Mouse (Mus musculus) 3T3-L1 (cell line): Measurements from ENCODE around the gene Ing3.

ENCODE experiments used
- DNase-seq: peaks from one replicate; pipeline ENCODE4 v3.0.0-alpha.2; 2015; ENCODE audit warnings: low read depth, low spot score

Ing3 gene

DNA sequence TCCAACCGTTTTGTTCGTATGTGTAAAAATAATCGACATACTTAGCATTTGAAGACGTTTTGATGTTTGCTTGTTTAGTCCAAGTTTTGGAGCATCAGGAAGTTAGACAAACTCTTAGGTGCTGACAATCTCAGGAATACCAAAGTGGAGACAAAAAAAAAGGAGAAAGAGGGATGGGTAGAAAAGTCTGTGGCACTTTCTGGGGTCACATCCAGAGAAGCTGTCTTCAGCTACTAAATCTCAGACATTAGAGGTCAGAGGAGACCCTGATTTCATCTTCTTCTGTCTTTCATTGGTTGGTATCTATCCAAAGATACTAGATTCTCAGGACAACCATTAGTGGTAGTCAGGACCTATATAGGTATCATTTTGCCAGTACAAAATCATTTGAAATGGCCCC lies 41.8 kb downstream of the Ing3 start:
- DNase-seq = peak; percentile 66

DNA sequence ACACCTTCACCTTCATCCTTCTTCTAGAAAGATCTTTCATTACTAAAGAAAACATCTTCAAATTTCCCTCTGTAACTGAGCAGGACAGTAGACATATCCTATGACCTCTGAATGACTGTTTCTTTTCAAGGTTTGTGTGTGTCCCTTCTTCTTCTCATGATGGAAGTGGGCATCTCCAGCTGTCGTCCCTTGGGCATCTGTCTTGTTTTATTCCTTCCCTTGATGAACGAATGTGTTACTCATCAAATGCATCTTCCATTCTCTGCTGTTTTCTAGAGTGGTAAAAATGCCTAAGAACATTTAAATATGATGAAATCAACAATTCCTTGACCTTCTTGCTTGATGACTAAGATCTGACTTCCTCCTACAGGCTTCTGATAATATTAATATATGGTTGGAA lies 43.7 kb downstream of the Ing3 start:
- DNase-seq = peak; percentile 64

GRCm38 (mm10) chr6:21998131-21998530 lies 48.8 kb downstream of the Ing3 start:
- peak; percentile 61 for DNase-seq

- no peak for DNase-seq
These were observed 49.7 kb downstream of the Ing3 start for GRCm38 (mm10) chr6:21999025-21999424.

DNA sequence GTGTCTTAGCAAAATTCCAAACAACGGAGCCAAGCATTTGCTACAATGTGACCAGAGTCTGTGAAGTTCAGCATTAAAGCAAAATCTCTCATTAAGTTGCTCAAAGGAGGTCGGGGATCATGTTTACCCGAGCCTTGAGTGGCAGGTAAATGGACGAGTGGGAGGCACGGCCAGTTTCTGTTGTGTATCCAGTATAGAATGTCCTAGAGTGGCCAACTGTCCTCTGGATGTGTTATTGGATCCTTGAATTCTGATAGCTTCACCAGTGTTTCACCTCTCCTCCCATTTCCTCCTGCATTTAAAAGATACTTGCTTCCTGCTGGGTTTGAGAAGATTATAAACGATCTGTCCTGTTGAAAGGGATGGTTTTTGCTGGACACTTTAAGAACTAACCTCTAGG lies 50.7 kb downstream of the Ing3 start:
- no peak for DNase-seq

DNA sequence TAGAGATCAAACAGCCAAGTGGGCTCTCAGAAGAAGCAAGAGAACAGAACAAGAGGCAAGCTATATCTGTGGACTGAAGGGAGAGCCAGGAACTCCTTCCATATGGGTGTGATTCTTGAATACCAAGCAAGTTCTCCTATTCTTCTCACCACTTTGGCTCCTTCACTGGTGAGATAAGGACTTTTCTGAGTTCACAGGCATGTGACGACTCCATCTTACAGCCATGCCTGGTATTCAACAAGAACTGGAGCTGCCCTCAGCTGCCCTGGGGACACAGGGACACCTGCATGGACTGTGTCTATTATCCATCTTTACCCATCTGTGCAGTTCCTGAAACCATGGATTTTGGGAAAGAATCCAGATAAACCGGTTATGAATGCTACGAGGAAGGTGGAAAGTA lies 51.5 kb downstream of the Ing3 start:
- DNase-seq = no peak

DNA sequence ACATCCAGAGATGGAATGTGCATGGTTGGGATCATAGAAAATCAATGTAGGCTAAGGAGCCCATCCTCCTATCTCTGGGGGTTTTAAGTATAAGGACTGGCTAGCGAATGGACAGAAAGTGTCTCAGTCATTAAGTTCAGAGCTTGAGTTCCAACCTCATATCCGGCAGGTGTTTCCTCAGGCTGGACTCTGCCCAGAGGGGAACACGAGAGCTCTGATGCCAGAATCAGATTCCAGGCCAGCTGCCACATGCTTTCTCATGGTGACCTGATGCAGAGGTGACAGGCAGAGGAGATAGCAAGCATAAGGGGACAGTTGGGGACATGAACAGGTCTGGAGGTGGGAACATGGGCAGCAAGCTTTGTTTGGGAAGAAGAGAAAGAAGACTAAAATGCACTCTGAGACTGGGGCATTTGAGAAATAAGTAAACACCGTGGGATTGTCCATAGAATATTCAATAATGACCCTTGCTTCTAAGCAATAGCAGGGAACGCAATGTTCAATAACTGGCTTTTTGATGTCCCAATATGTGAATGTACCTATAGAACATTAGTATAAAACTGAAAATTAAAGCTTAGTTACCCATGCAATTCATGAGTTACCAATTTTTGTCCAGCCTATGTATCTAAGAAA lies 52.0 kb downstream of the Ing3 start:
- no peak for DNase-seq

DNA sequence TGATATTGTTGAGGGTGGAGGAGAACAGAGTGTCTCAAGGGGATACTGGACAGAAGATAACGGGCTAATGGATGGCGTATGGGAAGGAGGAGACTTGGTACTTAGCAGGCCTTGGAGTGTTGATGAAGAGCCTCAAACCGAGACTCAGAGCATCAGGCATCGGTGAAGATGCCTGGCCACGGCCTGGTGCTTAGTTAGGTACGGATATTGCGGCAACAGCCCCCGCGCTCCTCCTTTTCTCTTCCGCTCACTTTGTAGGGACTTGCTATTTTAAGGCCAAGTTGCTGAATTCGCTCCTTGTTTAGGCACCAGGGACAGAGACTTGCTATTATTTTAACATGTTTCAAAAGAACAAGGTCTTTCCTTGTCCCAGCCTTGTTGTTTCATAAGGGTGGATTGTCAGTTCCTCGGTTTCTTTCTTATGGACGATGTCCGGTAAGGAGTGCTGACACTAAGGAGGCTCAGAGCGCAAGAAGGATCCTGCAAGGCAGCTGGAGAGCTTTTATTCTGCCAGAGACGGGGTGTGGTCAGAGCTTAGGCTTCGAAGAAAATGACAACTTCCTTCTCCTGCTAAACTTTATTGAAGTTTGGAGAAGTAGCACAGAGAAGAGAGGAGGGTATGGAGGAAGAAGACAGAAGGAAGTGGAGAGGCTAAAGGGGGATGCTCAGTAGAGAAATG lies 53.3 kb downstream of the Ing3 start:
- no peak for DNase-seq

DNA sequence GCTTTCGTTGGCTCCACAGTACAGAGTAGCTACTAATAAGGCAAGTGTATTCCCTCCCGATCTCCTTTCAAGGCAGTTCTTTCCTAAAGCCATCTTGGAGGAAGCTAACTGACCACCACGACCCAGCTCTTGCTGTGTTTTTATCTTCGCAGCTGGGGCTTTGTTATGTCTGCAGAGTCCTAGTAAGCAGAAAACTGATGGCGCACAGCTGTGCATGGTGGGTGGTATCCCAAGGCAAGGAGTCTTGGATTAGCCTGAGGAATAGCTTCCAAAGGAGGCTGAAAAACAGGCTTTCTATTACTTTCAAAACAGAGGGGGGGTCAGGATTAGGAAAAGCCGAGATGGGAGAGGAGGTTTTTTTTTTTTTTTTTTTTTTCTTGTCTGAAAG lies 53.8 kb downstream of the Ing3 start:
- no peak for DNase-seq

GRCm38 (mm10) chr6:22003959-22004543 lies 54.7 kb downstream of the Ing3 start:
- no peak for DNase-seq

DNA sequence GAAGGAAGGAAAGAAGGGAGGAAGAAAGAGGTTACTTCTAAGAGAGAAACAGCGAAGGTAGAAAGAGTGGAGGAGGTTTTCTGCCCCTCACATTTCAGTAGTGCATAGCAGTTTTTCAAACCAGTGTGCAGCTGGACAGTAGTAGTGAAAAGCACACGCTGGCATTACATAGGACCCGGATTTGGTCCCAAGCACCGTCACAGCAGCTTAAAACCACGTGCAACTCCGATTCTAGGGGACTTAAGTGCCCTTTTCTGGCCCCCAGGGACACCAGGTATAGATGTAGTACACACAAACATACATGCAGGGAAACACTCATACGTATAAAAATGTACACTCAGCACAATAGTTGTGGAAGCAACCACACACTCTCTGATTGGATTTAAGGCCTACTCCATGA lies 59.0 kb downstream of the Ing3 start:
- DNase-seq = no peak

GRCm38 (mm10) chr6:22010258-22010657 lies 60.9 kb downstream of the Ing3 start:
- DNase-seq = no peak

GRCm38 (mm10) chr6:22010761-22011281 lies 61.5 kb downstream of the Ing3 start:
- DNase-seq = no peak

GRCm38 (mm10) chr6:22011546-22011945 lies 62.2 kb downstream of the Ing3 start:
- peak; percentile 24 for DNase-seq

GRCm38 (mm10) chr6:22012099-22012498 lies 62.7 kb downstream of the Ing3 start:
- no peak for DNase-seq

- DNase-seq = no peak
These were observed 63.1 kb downstream of the Ing3 start for GRCm38 (mm10) chr6:22012501-22012900.

- no peak for DNase-seq
These were observed 64.0 kb downstream of the Ing3 start for GRCm38 (mm10) chr6:22013394-22013793.

- no peak for DNase-seq
These were observed 65.0 kb downstream of the Ing3 start for GRCm38 (mm10) chr6:22014291-22014911.

DNA sequence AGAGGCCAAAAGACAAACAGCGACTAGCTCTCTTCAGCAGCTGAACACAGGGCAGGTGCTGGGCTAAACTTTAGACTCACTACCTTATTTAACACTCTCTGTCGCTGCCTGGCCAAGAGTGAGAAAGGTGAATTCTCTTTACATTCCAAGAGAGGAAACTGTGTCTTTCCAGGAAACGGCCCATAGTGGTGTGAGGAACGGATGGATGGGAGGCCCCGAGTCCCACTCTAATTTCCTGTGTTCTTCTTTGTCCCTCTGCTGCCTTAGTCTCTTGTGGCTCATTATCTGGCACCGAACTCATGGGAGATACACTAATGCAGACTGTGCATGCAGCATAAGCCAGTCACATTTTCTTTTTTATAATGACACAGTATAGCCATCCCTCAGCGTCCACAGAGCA lies 68.3 kb downstream of the Ing3 start:
- DNase-seq = no peak

DNA sequence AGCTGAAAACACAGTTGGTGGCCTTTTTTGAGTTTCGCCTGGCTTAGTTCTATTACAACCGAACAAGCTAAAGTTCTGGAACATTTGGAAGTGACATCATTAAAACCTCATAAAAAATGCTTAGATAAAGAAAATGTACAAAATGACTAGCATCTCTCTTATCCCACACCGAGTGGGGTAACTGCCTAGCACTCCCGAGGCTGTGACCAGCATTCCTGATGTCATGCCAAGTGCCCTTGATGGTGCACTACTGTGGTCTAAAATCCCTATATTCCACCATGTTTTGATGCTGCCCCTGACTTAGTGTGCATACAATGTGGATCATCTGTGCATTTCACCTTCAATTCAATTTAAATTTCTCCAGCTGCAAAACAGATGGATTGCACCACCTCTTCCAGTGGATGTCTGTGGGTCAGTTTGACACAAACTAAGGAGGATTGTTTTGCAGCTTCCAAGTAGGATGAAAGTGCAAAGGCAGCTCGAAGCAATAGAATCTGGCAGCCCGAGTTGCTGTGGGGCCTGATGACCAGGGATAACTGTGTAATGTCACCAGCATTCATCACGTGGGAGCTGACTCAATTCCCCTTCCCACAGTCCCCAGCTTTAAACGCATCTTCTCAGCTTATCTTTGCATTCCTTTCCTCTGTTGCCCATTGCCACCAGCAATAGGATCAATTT lies 69.5 kb downstream of the Ing3 start:
- DNase-seq = peak; percentile 21

DNA sequence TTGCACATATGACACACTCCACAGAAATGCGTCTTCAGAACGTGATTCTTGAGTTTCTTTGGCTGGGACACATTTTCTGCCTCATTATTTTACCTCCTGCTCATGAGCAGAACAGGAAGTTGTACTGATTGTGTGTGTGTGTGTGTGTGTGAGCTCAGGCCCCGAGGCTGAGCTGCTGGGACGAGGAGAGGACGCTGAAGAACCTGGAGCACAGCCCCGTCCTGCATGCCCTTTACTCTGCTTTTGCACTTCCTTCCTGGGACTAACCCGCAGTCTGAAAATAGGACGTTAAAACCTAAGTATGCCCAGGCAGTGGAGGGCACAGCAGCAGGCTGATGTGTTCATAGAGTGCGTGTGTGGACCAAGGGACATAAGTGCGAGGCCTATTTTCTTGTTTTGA lies 70.3 kb downstream of the Ing3 start:
- peak; percentile 16 for DNase-seq

DNA sequence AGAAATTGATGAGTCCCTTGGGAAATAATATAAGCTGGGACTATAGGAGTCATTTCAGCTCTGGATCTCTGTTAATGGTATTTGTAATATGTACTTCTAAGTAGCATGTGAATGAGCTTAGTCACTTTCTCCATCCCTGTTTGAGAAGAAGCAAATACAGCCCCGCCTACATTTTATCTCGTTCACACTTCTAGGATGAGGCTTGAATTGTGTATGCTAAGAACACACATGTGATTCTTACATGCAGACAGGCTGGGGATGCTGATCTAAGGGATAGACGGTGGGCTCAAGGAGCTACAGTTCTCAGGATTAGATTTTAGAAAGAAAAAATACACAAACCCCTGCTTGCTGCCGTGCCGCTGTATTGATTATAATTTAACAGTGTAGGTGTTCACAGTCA lies 71.3 kb downstream of the Ing3 start:
- DNase-seq = no peak
